Mouse (Mus musculus) left cerebral cortex, postnatal 14 days (tissue): ENCODE measurements at regions not wholly inside any gene's neighbourhood (a gene's known extent, or its start where the extent isn't known, plus 50 kb on each side); places are given as distances from the start of the nearest gene placed in this dataset.

Experiments
- DNase-seq, 2 experiments: peaks; one replicate each; pipeline ENCODE4 v3.0.0; 2021 to 2022; ENCODE audit warnings: low spot score in 2 of 2, mixed read lengths in 1 of 2
- intact Hi-C: fragments of 180-260 bp; cut with DNase I; formaldehyde crosslinking; loops from one replicate; pipeline ENCODE4 v1.15.1; 2025

- intact Hi-C loops = no loop called here
These were observed 285.5 kb downstream of the Fam49a start for GRCm38 (mm10) chr12:12547477-12547876.

GRCm38 (mm10) chr12:12546372-12547031, 284.6 kb downstream of the Fam49a start:
- intact Hi-C loops = no loop called here
- no peak for DNase-seq

More at GRCm38 (mm10) chr12:12547477-12547876, 285.5 kb downstream of the Fam49a start:
- no peak for DNase-seq

- intact Hi-C loops = no loop called here
- no peak for DNase-seq
These were observed 279.4 kb downstream of the Fam49a start for GRCm38 (mm10) chr12:12541076-12542070.

GRCm38 (mm10) chr12:12539291-12539690, 277.4 kb downstream of the Fam49a start:
- intact Hi-C loops = no loop called here
- DNase-seq = no peak

- DNase-seq = no peak
- intact Hi-C loops = no loop called here
These were observed 272.8 kb downstream of the Fam49a start for GRCm38 (mm10) chr12:12534779-12535178.

- intact Hi-C loops = no loop called here
- DNase-seq = no peak
These were observed 268.9 kb downstream of the Fam49a start for GRCm38 (mm10) chr12:12530796-12531195.

DNA sequence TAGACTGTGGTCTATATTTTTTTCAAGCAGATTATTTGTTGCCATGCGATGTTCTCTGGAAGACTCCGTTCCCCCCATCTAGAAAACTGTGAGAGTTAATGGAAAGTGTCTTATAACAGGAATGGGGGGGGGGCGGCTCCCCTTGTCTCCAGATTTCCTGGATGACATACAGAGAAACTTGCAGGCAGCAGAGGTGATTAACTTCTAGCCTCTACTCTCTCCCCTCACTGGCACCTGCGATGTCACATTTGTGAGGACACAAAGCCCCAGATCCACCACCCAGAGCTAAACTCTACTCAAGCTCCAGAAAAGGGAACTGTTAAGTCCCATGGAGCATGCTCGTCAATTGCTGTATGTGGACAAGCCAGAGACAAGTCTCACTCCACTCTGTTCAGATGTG, 267.6 kb downstream of the Fam49a start:
- intact Hi-C loops = no loop called here

DNA sequence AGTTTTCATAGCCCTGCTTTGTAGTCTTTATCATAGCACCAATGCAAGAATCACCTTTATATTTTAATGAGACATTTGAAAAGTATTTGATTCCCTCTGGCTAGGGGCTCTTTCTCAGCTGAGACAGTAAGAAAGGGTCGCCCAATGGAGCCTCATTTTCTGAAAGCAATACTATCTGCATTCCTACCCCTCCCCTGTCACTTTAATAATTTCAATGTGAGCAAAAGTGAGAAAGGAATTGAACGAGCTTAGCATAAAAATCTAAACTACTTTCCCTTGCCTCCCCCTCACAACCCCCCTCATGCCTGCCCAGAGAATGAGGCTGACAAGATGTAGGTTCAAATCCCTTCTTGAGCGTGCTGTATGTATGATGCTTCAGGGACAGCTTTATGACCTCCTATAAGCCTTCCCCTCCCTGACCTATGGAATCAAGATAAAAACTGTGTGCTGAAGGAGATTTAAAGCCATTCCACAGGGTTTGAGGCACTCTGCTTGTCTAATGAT, 266.6 kb downstream of the Fam49a start:
- intact Hi-C loops = no loop called here
- no peak for DNase-seq

More for the DNA sequence above, 267.6 kb downstream of the Fam49a start:
- no peak for DNase-seq

DNA sequence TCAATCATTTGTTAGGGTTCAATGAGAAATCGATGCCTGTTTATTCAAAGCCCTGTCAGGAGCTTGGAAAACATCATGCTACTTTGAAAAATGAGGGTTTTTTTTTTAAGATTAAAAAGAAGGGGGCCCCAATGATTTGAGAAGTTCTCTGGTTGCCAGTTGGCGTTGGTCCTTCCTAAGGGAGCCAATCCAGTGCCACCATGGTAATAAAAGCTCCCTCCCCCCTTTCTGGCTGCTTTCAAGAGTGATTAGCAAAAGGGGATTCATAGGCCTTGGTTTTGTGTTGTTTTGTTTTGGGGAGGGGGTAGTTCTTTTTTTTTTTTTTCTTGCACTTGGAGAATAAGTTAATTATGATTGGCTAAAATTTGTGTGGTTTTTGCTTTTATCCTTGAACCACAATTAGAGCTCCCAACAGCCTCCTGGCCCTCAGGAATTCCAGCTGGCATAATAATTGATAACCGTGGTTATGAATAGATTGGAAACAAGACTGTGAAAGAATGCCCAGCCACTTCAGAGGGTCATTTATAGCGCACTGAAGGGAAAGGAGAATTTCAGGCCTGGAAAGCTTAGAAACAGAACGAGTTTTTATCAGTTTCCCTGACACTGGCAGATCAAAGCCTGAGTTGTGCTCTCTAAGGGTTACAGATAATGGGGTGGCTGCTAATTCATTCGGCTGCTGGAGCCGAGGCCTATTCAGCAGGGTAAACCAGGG, 266.0 kb downstream of the Fam49a start:
- intact Hi-C loops = no loop called here
- DNase-seq = no peak

- no peak for DNase-seq
- intact Hi-C loops = no loop called here
These were observed 265.4 kb downstream of the Fam49a start for GRCm38 (mm10) chr12:12527366-12527765.

GRCm38 (mm10) chr12:12520311-12520852, 258.4 kb downstream of the Fam49a start:
- intact Hi-C loops = no loop called here
- no peak for DNase-seq

DNA sequence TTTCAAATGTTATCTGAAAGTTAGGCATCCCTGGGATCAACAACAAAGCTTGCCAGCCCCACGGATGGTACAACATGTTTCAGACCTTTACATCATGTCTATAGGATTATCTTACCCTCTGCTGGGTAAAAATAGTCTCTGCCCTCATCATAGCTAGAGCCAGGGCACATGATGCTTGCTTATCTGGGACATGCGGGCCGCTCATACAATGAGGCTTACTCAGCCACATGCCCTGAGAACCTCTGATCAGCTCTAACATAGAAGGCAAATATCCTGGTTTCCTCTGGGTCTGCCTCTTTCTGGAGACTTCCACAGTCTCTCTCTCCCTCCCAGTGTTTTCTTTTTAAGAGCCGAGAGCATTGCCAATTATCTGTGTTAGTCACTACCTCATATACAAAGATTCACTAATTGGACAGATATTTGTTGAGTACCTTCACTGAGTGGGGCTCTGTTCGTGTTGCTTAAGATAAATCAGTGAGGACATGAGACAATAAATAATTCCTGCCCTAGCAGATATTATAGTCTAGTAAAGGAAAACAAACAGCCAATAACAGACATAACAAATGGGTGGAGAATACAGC, 256.6 kb downstream of the Fam49a start:
- intact Hi-C loops = no loop called here

DNA sequence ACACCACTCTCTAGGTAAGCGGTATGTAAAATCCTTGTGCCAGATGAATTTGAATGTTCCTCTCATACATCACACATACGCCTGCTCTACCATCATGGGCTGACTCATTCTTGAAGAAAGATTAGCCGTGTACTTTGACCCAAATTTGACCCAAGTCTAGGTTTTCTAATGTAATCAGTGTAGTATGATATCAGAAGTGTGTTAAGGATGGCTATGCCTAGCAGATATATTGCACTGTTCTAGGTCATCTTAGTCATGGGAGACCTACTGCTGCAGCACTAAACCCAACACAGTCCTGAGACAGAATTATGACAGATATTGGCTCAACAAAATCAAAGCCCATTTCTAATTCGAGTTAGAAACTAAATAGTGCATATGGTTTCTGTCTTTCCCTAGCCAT, 255.1 kb downstream of the Fam49a start:
- intact Hi-C loops = no loop called here
- DNase-seq = no peak

More for the DNA sequence above, 256.6 kb downstream of the Fam49a start:
- no peak for DNase-seq

GRCm38 (mm10) chr12:12510764-12511163, 248.8 kb downstream of the Fam49a start:
- intact Hi-C loops = no loop called here
- no peak for DNase-seq

GRCm38 (mm10) chr12:12509164-12509937, 247.4 kb downstream of the Fam49a start:
- intact Hi-C loops = no loop called here

DNA sequence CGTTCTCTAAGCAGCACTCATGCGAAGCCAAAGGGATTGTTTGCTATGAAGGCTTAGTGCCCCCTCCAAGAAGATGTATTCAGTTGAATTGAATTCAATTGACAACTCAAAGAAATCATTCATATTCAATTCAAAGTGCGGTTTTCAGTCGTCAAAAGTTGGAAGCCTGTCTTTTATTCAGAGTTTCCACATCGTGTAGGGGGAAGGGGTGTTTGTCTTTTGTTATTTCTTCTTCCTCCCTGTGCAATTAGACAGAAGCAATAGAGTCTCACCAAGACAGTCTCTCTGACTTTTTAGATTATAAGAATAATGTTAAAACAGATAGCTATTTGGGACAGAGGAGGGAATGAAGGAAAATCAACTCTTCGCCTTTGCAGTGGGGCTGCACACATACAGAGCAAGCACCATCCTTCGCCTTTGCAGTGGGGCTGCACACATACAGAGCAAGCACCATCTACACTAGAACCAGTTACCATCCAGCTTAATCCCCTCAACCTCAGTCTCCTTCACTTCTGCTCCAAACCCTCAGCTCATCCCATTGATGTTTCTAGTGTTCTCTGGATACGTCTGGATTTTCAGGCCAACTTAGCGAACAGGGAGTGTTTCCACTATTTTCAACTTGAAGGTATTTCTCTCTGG, 246.7 kb downstream of the Fam49a start:
- intact Hi-C loops = no loop called here

More at GRCm38 (mm10) chr12:12509164-12509937, 247.4 kb downstream of the Fam49a start:
- no peak for DNase-seq

DNA sequence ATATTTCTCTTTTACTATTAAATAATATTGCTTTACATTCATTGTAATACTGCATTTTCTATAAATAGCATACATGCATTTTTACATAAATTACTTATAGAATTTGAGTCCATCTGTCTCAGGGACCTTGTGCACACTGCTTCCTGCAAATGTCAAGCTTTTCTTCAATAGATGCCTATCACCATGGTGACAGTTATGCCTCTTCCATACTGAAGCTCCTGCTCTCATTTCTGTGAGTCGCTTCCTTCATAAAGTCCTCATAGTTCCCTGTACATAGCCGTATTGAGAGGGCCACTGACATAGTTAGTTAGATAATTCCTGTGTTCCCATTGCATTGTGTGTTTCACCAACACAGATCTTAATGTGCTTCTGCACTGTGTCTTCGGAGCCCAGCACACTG, 244.7 kb downstream of the Fam49a start:
- intact Hi-C loops = no loop called here
- DNase-seq = no peak

More for the DNA sequence above, 246.7 kb downstream of the Fam49a start:
- DNase-seq = no peak

DNA sequence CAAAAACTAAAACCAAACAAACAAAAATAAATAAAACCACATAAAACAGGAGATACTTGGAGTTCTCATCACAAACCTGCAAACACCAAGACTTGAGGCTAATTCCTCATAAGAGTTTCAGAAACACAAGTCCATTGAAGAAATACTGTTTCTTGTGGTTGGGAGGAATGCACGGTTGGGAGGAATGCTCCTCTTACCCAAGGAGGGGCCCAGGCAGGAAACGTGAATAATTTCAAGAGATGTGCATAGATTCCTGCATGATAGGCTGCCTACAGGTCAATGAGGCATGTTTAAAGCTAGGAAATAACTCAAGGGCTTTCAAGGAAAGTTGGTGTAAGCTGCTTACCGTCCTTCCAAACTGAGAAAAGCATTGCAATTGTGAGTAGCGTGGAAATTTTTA, 243.7 kb downstream of the Fam49a start:
- no peak for DNase-seq
- intact Hi-C loops = no loop called here
